Mouse (Mus musculus): ENCODE data around the gene Tmem151a. TPM values are rescaled to one million over a fixed set of nuclear protein-coding genes. Genes with fewer than 3 reads are reported as not detected.
"Not testable (repeated sequence)": the region's sequence is repeated elsewhere in the genome, so short reads cannot be mapped to it uniquely, and the experiment has no call there.

Tmem151a gene
- polyA plus RNA-seq, 1 experiment from 2014 or later = 8.3 TPM

- Histone ChIP-seq H3K4me3 (replicated peaks; ENCODE audit: low read depth, low read length) (peak within 1 kb of the TSS; percentile 75), H3K9me3 (ENCODE audit: control insufficient read depth, low read length) (no peaks in the 10 kb centered on the region), H3K27me3 (ENCODE audit: control insufficient read depth, insufficient read depth, low read length) (peaks cover 32% of the 10 kb centered on the region), H3K9ac (replicated peaks; ENCODE audit: low read length) (peak within 1 kb of the TSS; percentile 67), H3K4me1 (ENCODE audit: control insufficient read depth, insufficient read depth, low read length) (peaks cover 15% of the 10 kb centered on the region; the same call in 1 of the 2 replicates), H3K4me2 (ENCODE audit: low read length) (peak within 1 kb of the TSS; percentile 74), H3K27ac (replicated peaks; ENCODE audit: low read depth, low read length) (peak within 1 kb of the TSS; percentile 89), H3K36me3 (ENCODE audit: control insufficient read depth, insufficient read depth, low read length) (peaks cover 34% of the 10 kb centered on the region)
- DNase-seq (peak; percentile 98), ATAC-seq (ENCODE audit: low FRiP score, low TSS enrichment) (peak; percentile 93)
- WGBS = under 1% methylated on average over 58 of the region's 58 CpGs
Measured at GRCm38 (mm10) chr19:5087884-5088728, 2.8 kb upstream of the Tmem151a start, which contains the start of gene Yif1a. Gene Yif1a, plus strand, starts transcription at chr19:5088538.

DNA sequence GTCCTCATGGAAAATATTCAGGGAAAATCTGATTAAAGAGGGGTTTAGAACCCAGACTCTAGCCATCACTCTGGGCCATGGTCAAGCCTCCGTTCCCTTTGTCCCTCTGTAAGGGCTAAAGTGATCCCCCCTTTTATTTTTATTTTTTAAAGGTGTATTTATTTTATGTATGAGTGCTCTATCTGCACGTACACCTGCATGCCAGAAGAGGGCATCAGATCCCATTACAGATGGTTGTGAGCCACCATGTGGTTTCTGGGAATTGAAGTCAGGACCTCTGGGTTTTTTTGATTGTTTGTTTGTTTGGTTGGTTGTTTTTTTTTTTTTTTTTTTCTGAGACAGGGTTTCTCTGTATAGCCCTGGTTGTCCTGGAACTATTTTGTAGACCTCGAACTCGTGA lies 1.2 kb upstream of the Tmem151a start:
- ATAC-seq (ENCODE audit: low FRiP score, low TSS enrichment); H3K9me3 ChIP-seq (ENCODE audit: control insufficient read depth, low read length); H3K4me3 ChIP-seq (replicated peaks; ENCODE audit: low read depth, low read length); H3K27ac ChIP-seq (replicated peaks; ENCODE audit: low read depth, low read length); DNase-seq; H3K4me2 ChIP-seq (ENCODE audit: low read length); H3K9ac ChIP-seq (replicated peaks; ENCODE audit: low read length): not testable (repeated sequence)
- 60% methylated on average over 4 of the region's 4 CpGs for WGBS
- Histone ChIP-seq H3K27me3 (ENCODE audit: control insufficient read depth, insufficient read depth, low read length) (peaks cover 47% of the 10 kb centered on the region), H3K4me1 (ENCODE audit: control insufficient read depth, insufficient read depth, low read length) (peaks cover 15% of the 10 kb centered on the region; the same call in 1 of the 2 replicates), H3K36me3 (ENCODE audit: control insufficient read depth, insufficient read depth, low read length) (peaks cover 18% of the 10 kb centered on the region)

- Histone ChIP-seq H3K4me1 (ENCODE audit: control insufficient read depth, insufficient read depth, low read length) (peaks cover 15% of the 10 kb centered on the region; the same call in 1 of the 2 replicates), H3K27ac (replicated peaks; ENCODE audit: low read depth, low read length) (no peak overlapping the region), H3K4me3 (replicated peaks; ENCODE audit: low read depth, low read length) (peak overlapping the region; percentile 52), H3K9ac (replicated peaks; ENCODE audit: low read length) (peak overlapping the region; percentile 65), H3K9me3 (ENCODE audit: control insufficient read depth, low read length) (no peaks in the 10 kb centered on the region), H3K27me3 (ENCODE audit: control insufficient read depth, insufficient read depth, low read length) (peaks cover 62% of the 10 kb centered on the region), H3K36me3 (ENCODE audit: control insufficient read depth, insufficient read depth, low read length) (0 out of 2 replicates have a peak, but pooled peaks cover 2% of the 10 kb centered on the region), H3K4me2 (ENCODE audit: low read length) (peak overlapping the region; percentile 73)
- WGBS = 4% methylated on average over 15 of the region's 15 CpGs
- ATAC-seq (ENCODE audit: low FRiP score, low TSS enrichment) (no peak), DNase-seq (no peak)
Measured at GRCm38 (mm10) chr19:5084834-5085144, 542 bp downstream of the Tmem151a start.

GRCm38 (mm10) chr19:5083961-5084833 lies 1.1 kb downstream of the Tmem151a start:
- ATAC-seq (ENCODE audit: low FRiP score, low TSS enrichment) = no peak
- H3K9me3 ChIP-seq (ENCODE audit: control insufficient read depth, low read length) = no peaks in the 10 kb centered on the region
- peaks cover 12% of the 10 kb centered on the region; the same call in 1 of the 2 replicates for H3K4me1 ChIP-seq (ENCODE audit: control insufficient read depth, insufficient read depth, low read length)
- H3K36me3 ChIP-seq (ENCODE audit: control insufficient read depth, insufficient read depth, low read length) = no peaks in the 10 kb centered on the region
- no peak overlapping the region for H3K27ac ChIP-seq (replicated peaks; ENCODE audit: low read depth, low read length)
- peak overlapping the region; percentile 73 for H3K4me2 ChIP-seq (ENCODE audit: low read length)
- H3K27me3 ChIP-seq (ENCODE audit: control insufficient read depth, insufficient read depth, low read length) = peaks cover 62% of the 10 kb centered on the region
- no peak for DNase-seq
- 67% methylated on average over 3 of the region's 3 CpGs for WGBS
- H3K9ac ChIP-seq (replicated peaks; ENCODE audit: low read length) = peak overlapping the region; percentile 65; the same call in 1 of the 2 replicates
- H3K4me3 ChIP-seq (replicated peaks; ENCODE audit: low read depth, low read length) = peak overlapping the region; percentile 52

- no peaks in the 10 kb centered on the region for H3K9me3 ChIP-seq (ENCODE audit: control insufficient read depth, low read length)
- WGBS = 74% methylated on average over 24 of the region's 24 CpGs
- H3K27me3 ChIP-seq (ENCODE audit: control insufficient read depth, insufficient read depth, low read length) = peaks cover 62% of the 10 kb centered on the region
- no peak overlapping the region for H3K4me2 ChIP-seq (ENCODE audit: low read length)
- no peak for DNase-seq
- no peaks in the 10 kb centered on the region for H3K36me3 ChIP-seq (ENCODE audit: control insufficient read depth, insufficient read depth, low read length)
- 0 out of 2 replicates have a peak, but pooled peaks cover 8% of the 10 kb centered on the region for H3K4me1 ChIP-seq (ENCODE audit: control insufficient read depth, insufficient read depth, low read length)
- no peak overlapping the region for H3K9ac ChIP-seq (replicated peaks; ENCODE audit: low read length)
- no peak overlapping the region for H3K4me3 ChIP-seq (replicated peaks; ENCODE audit: low read depth, low read length)
- no peak overlapping the region for H3K27ac ChIP-seq (replicated peaks; ENCODE audit: low read depth, low read length)
- ATAC-seq (ENCODE audit: low FRiP score, low TSS enrichment) = no peak
Measured at GRCm38 (mm10) chr19:5082596-5082995, 2.7 kb downstream of the Tmem151a start.

- no peaks in the 10 kb centered on the region for H3K36me3 ChIP-seq (ENCODE audit: control insufficient read depth, insufficient read depth, low read length)
- H3K4me2 ChIP-seq (ENCODE audit: low read length) = no peak overlapping the region
- H3K4me3 ChIP-seq (replicated peaks; ENCODE audit: low read depth, low read length) = no peak overlapping the region
- H3K27ac ChIP-seq (replicated peaks; ENCODE audit: low read depth, low read length) = no peak overlapping the region
- DNase-seq = no peak
- 73% methylated on average over 18 of the region's 18 CpGs for WGBS
- no peak for ATAC-seq (ENCODE audit: low FRiP score, low TSS enrichment)
- peaks cover 62% of the 10 kb centered on the region for H3K27me3 ChIP-seq (ENCODE audit: control insufficient read depth, insufficient read depth, low read length)
- H3K4me1 ChIP-seq (ENCODE audit: control insufficient read depth, insufficient read depth, low read length) = 0 out of 2 replicates have a peak, but pooled peaks cover 3% of the 10 kb centered on the region
- no peaks in the 10 kb centered on the region for H3K9me3 ChIP-seq (ENCODE audit: control insufficient read depth, low read length)
- H3K9ac ChIP-seq (replicated peaks; ENCODE audit: low read length) = no peak overlapping the region
Measured at GRCm38 (mm10) chr19:5082005-5082404, 3.3 kb downstream of the Tmem151a start.

GRCm38 (mm10) chr19:5079279-5079678 lies 6.1 kb downstream of the Tmem151a start:
- ATAC-seq (ENCODE audit: low FRiP score, low TSS enrichment) (no peak), DNase-seq (no peak)
- H3K9me3 ChIP-seq (ENCODE audit: control insufficient read depth, low read length) = no peaks in the 10 kb centered on the region
- no peak overlapping the region for H3K9ac ChIP-seq (replicated peaks; ENCODE audit: low read length)
- peaks cover 40% of the 10 kb centered on the region for H3K27me3 ChIP-seq (ENCODE audit: control insufficient read depth, insufficient read depth, low read length)
- no peak overlapping the region for H3K4me3 ChIP-seq (replicated peaks; ENCODE audit: low read depth, low read length)
- H3K36me3 ChIP-seq (ENCODE audit: control insufficient read depth, insufficient read depth, low read length) = no peaks in the 10 kb centered on the region
- H3K27ac ChIP-seq (replicated peaks; ENCODE audit: low read depth, low read length) = no peak overlapping the region
- 92% methylated on average over 1 of the region's 1 CpGs for WGBS
- no peak overlapping the region for H3K4me2 ChIP-seq (ENCODE audit: low read length)
- H3K4me1 ChIP-seq (ENCODE audit: control insufficient read depth, insufficient read depth, low read length) = no peaks in the 10 kb centered on the region

DNA sequence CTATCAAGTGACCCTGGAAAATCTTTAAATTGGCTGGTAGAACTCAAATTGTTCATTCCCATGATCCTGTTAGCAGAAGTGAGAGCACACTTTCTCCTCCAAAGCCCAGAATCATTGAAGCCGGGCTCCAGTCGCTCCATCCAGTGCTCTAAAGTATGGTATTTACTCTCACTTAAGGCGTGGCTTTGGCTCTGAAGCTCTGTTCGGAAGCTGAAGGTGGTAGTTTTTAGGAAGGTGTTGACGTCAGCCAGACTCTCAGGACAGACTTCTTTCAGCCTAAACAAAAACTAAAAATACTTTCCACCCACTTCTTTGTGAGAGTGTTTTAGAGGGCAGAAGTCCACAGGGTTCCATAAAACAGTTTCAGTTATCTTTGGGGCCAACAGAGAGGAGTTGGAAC lies 11.8 kb downstream of the Tmem151a start:
- Histone ChIP-seq H3K9me3 (ENCODE audit: control insufficient read depth, low read length) (no peaks in the 10 kb centered on the region), H3K27me3 (ENCODE audit: control insufficient read depth, insufficient read depth, low read length) (peaks cover 17% of the 10 kb centered on the region), H3K27ac (replicated peaks; ENCODE audit: low read depth, low read length) (no peak overlapping the region), H3K4me3 (replicated peaks; ENCODE audit: low read depth, low read length) (no peak overlapping the region), H3K9ac (replicated peaks; ENCODE audit: low read length) (no peak overlapping the region), H3K4me2 (ENCODE audit: low read length) (no peak overlapping the region), H3K4me1 (ENCODE audit: control insufficient read depth, insufficient read depth, low read length) (peaks cover 20% of the 10 kb centered on the region), H3K36me3 (ENCODE audit: control insufficient read depth, insufficient read depth, low read length) (no peaks in the 10 kb centered on the region)
- DNase-seq (no peak), ATAC-seq (ENCODE audit: low FRiP score, low TSS enrichment) (no peak)
- 47% methylated on average over 5 of the region's 5 CpGs for WGBS

All from midbrain, embryonic 14.5 days (tissue).